Mouse (Mus musculus) forebrain, embryonic 15.5 days (tissue): ENCODE results near the gene Wdr19. TPM values are rescaled to one million over a fixed set of nuclear protein-coding genes. Genes with fewer than 3 reads are reported as not detected.

ENCODE experiments used
- ATAC-seq: fragments of 200-750 bp; cut with Nextera tagmentation; replicated peaks from 2 replicates; pipeline ENCODE4 v1.8.0; 2017; ENCODE audit warnings: mild to moderate bottlenecking, moderate TSS enrichment, moderate library complexity
- H3K27ac ChIP-seq: fragments of 300-500 bp; sonication (generic); replicated peaks from 2 replicates; pipeline ENCODE4 v1.5.1; 2015; ENCODE audit warnings: mild to moderate bottlenecking, inconsistent platforms
- H3K27me3 ChIP-seq: fragments of 300-500 bp; sonication (generic); 2 replicates; pipeline ENCODE4 v1.6.1; 2015; ENCODE audit warnings: inconsistent platforms
- H3K36me3 ChIP-seq: fragments of 300-500 bp; sonication (generic); 2 replicates; pipeline ENCODE4 v1.6.1; 2015; ENCODE audit warnings: mild to moderate bottlenecking, inconsistent platforms
- H3K4me1 ChIP-seq: fragments of 300-500 bp; sonication (generic); 2 replicates; pipeline ENCODE4 v1.6.1; 2015; ENCODE audit warnings: inconsistent platforms
- H3K4me2 ChIP-seq: fragments of 300-500 bp; sonication (generic); replicated peaks from 2 replicates; pipeline ENCODE4 v1.6.1; 2015; ENCODE audit warnings: mild to moderate bottlenecking, inconsistent platforms
- H3K4me3 ChIP-seq: fragments of 300-500 bp; sonication (generic); 2 replicates; pipeline ENCODE4 v1.5.1; 2015; ENCODE audit warnings: mild to moderate bottlenecking, inconsistent platforms
- H3K9ac ChIP-seq: fragments of 300-500 bp; sonication (generic); replicated peaks from 2 replicates; pipeline ENCODE4 v1.6.1; 2015; ENCODE audit warnings: mild to moderate bottlenecking, inconsistent platforms
- H3K9me3 ChIP-seq: fragments of 300-500 bp; sonication (generic); 2 replicates; pipeline ENCODE4 v1.6.1; 2016; ENCODE audit warnings: inconsistent platforms
- WGBS: fragments of 180-500 bp; shearing (Covaris S2); methylation state at CpG from one replicate; pipeline ENCODE4 v1.1.7; 2015; ENCODE audit warnings: mixed read lengths; 5-methylcytosine and 5-hydroxymethylcytosine counted together
- polyA plus RNA-seq: library from polyadenylated mRNA; unstranded; fragments of >200 nt; fragmentation: Nextera tagmentation; extraction: Ambion mirVana; gene quantifications from 2 replicates; pipeline ENCODE4 v1.2.1, GENCODE M21; 2015

Wdr19 gene
- polyA plus RNA-seq: 10.4 and 12.0 TPM in 2 replicates

DNA sequence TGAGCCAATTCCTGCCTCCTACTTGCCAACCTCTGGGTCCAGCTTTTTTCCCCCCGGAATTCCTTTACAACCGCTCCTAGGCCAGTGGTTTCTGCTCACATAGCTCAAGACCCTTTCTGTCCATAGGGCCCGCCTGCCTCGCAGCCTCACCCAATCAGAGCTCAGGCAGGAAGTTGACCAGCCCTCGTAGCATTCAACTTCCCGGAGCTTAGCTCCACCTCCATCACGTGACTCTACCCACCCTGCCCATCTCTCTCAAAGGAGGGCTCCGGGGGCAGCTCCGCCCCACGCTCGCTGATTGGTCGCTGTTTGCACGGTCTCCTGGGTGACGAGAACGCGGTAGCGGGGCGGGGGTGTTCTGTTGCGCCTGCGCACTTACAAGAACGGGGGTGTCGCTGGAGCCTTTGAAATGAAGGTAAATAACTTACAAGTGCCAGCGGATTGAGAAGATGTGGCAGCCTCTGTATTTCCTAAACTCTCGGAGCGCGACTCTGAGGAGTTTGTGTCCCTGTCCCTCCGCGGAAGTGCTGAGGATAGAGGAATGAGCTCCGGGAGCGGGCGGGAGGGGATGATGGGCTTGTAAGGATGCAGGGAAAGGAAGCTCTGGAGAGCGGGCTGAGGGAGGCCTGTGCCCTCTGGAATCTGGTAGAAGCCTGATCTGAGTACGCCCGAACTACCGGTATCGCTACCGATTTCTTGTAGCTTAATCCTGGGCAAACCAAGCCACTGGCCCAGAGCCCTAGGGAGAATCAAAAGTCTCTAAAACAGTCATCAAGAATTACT, at the start of gene Wdr19:
Gene Wdr19 (plus strand): TSS at position 351 of the 783 bp plus-strand sequence.
- Histone ChIP-seq H3K27ac (peak within 1 kb of the TSS; percentile 77), H3K4me1 (peaks cover 13% of the 10 kb centered on the region), H3K9me3 (no peaks in the 10 kb centered on the region), H3K9ac (peak within 1 kb of the TSS; percentile 65), H3K4me2 (peak within 1 kb of the TSS; percentile 75), H3K27me3 (no peaks in the 10 kb centered on the region), H3K4me3 (peak within 1 kb of the TSS; percentile 59), H3K36me3 (no peaks in the 10 kb centered on the region)
- WGBS: under 1% methylated on average over 37 of the region's 37 CpGs
- peak; percentile 100 for ATAC-seq

DNA sequence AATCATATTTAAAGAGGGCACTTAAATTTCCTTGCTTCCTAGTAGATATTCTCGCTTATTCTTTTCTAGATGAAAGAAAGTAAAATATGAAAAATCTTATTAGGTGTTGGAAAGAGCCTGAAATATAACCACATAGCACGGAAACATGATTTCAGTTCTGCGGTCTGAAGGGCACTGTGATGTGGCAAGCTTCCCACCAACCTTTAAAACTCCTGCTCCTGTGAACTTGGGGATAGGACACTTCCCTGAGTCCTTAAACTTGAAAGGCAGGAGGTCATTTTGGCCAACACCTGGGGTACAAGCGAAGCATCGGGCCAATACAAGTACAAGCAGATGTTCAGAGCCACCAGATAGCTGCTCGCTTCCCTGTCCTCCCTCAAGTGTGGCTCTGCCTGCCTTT, 49.8 kb upstream of the Wdr19 start:
- Histone ChIP-seq H3K4me3 (no peak overlapping the region), H3K4me2 (no peak overlapping the region), H3K27ac (no peak overlapping the region), H3K4me1 (peaks cover 7% of the 10 kb centered on the region; the same call in 1 of the 2 replicates), H3K9me3 (no peaks in the 10 kb centered on the region), H3K36me3 (peaks cover 76% of the 10 kb centered on the region), H3K27me3 (no peaks in the 10 kb centered on the region), H3K9ac (no peak overlapping the region)
- 95% methylated on average over 6 of the region's 6 CpGs for WGBS
- ATAC-seq: no peak

GRCm38 (mm10) chr5:65150376-65150955, 49.0 kb upstream of the Wdr19 start:
- Histone ChIP-seq H3K9me3 (no peaks in the 10 kb centered on the region), H3K36me3 (peaks cover 72% of the 10 kb centered on the region), H3K9ac (no peak overlapping the region), H3K27me3 (no peaks in the 10 kb centered on the region), H3K4me3 (no peak overlapping the region), H3K27ac (no peak overlapping the region), H3K4me2 (no peak overlapping the region), H3K4me1 (0 out of 2 replicates have a peak, but pooled peaks cover 2% of the 10 kb centered on the region)
- WGBS: 90% methylated on average over 8 of the region's 8 CpGs
- ATAC-seq: no peak

- Histone ChIP-seq H3K4me3 (no peak overlapping the region), H3K4me2 (no peak overlapping the region), H3K36me3 (peaks cover 76% of the 10 kb centered on the region), H3K4me1 (no peaks in the 10 kb centered on the region), H3K9me3 (no peaks in the 10 kb centered on the region), H3K9ac (no peak overlapping the region), H3K27me3 (no peaks in the 10 kb centered on the region), H3K27ac (no peak overlapping the region)
- 96% methylated on average over 3 of the region's 3 CpGs for WGBS
- no peak for ATAC-seq
Observed at GRCm38 (mm10) chr5:65151276-65151675, 48.2 kb upstream of the Wdr19 start.

DNA sequence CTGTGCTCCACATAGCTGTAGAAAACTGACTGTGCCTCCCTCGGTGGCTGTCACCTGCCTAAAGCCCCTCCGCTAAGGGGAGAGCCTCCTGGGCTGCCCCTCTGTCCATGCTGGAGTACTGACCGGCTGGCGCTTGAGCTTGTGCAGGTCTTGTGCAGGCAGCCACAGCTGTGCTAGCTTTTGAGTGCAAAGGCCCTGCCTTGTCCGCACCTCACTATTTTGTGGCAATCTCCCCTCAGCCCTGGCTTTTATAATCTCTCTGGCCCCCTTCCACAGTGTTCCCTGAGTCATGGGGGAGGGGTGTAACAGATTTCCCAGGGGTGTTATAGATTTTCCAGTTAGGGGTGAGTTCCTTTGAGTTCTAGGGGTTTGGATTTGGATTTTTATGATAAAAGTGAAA, 47.7 kb upstream of the Wdr19 start:
- H3K9me3 ChIP-seq: no peaks in the 10 kb centered on the region
- H3K4me2 ChIP-seq: no peak overlapping the region
- ATAC-seq: no peak
- no peak overlapping the region for H3K27ac ChIP-seq
- peaks cover 77% of the 10 kb centered on the region for H3K36me3 ChIP-seq
- H3K4me1 ChIP-seq: no peaks in the 10 kb centered on the region
- no peak overlapping the region for H3K4me3 ChIP-seq
- no peak overlapping the region for H3K9ac ChIP-seq
- WGBS: 84% methylated on average over 5 of the region's 5 CpGs
- no peaks in the 10 kb centered on the region for H3K27me3 ChIP-seq

- WGBS: 91% methylated on average over 6 of the region's 6 CpGs
- Histone ChIP-seq H3K36me3 (peaks cover 58% of the 10 kb centered on the region), H3K27ac (no peak overlapping the region), H3K9ac (no peak overlapping the region), H3K9me3 (no peaks in the 10 kb centered on the region), H3K4me3 (no peak overlapping the region), H3K4me1 (no peaks in the 10 kb centered on the region), H3K4me2 (no peak overlapping the region), H3K27me3 (no peaks in the 10 kb centered on the region)
- no peak for ATAC-seq
Observed at GRCm38 (mm10) chr5:65154287-65154686, 45.2 kb upstream of the Wdr19 start.

DNA sequence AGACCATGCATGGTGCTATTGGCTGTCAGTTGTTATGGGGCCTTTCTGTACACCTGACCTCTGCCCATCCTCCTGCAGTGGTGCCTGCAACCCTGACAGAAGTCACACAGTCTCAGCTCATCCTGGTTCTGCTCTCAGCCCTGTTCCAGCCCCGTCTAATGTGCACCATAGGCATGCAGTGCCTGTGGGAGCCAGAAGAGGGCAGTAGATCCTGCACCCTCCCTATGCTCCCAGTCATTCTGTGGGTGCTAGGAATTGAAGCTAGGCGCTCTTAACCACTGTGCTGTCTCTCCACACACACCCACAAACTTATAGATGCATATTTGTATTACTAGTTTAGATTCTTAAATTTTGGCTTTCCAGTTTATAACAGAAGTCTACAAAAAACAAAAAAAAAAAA, 42.6 kb upstream of the Wdr19 start:
- peaks cover 56% of the 10 kb centered on the region for H3K36me3 ChIP-seq

GRCm38 (mm10) chr5:65157412-65158381, 41.8 kb upstream of the Wdr19 start:
- H3K4me3 ChIP-seq: no peak overlapping the region
- no peak overlapping the region for H3K9ac ChIP-seq
- H3K36me3 ChIP-seq: peaks cover 56% of the 10 kb centered on the region
- H3K4me2 ChIP-seq: no peak overlapping the region
- no peaks in the 10 kb centered on the region for H3K27me3 ChIP-seq
- H3K9me3 ChIP-seq: no peaks in the 10 kb centered on the region
- H3K27ac ChIP-seq: no peak overlapping the region
- 80% methylated on average over 22 of the region's 22 CpGs for WGBS
- no peak for ATAC-seq
- no peaks in the 10 kb centered on the region for H3K4me1 ChIP-seq

More for the DNA sequence above, 42.6 kb upstream of the Wdr19 start:
- no peak overlapping the region for H3K4me3 ChIP-seq
- H3K4me1 ChIP-seq: no peaks in the 10 kb centered on the region
- H3K9ac ChIP-seq: no peak overlapping the region
- no peak for ATAC-seq
- 59% methylated on average over 2 of the region's 2 CpGs for WGBS
- H3K4me2 ChIP-seq: no peak overlapping the region
- no peak overlapping the region for H3K27ac ChIP-seq
- H3K27me3 ChIP-seq: no peaks in the 10 kb centered on the region
- H3K9me3 ChIP-seq: no peaks in the 10 kb centered on the region

DNA sequence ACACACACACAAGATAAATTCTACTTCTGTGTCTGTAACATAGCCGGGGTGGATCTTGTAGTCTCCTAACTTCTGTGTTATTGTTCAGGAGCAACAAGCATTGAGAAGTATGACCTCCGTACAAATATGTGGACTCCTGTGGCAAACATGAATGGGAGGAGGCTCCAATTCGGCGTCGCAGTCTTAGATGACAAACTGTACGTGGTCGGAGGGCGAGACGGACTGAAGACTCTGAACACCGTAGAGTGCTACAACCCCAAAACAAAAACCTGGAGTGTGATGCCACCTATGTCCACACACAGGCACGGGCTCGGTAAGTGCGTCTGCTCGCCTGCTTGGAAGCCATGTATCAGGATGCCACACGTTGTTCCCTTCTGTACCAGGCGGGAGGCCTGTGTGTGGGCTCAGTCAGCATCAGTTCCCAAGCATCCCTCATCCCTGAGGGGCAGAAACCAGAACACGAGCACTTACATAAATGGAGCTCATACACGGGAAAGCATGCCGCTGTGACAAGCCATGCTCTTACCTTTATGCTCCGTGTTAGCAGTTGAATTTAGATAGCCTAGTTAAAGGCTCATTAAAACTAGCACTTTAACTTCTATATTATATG, 40.7 kb upstream of the Wdr19 start:
- ATAC-seq: no peak
- peaks cover 60% of the 10 kb centered on the region for H3K36me3 ChIP-seq

GRCm38 (mm10) chr5:65163001-65163400, 36.5 kb upstream of the Wdr19 start:
- H3K9me3 ChIP-seq: no peaks in the 10 kb centered on the region
- no peak overlapping the region for H3K4me2 ChIP-seq
- H3K4me3 ChIP-seq: no peak overlapping the region
- WGBS: 83% methylated on average over 5 of the region's 5 CpGs
- H3K4me1 ChIP-seq: no peaks in the 10 kb centered on the region
- peaks cover 64% of the 10 kb centered on the region for H3K36me3 ChIP-seq
- H3K27me3 ChIP-seq: no peaks in the 10 kb centered on the region
- H3K9ac ChIP-seq: no peak overlapping the region
- no peak overlapping the region for H3K27ac ChIP-seq
- ATAC-seq: no peak

More for the DNA sequence above, 40.7 kb upstream of the Wdr19 start:
- no peak overlapping the region for H3K4me2 ChIP-seq
- no peak overlapping the region for H3K9ac ChIP-seq
- H3K4me3 ChIP-seq: no peak overlapping the region
- H3K27ac ChIP-seq: no peak overlapping the region
- H3K27me3 ChIP-seq: no peaks in the 10 kb centered on the region
- WGBS: 90% methylated on average over 20 of the region's 20 CpGs
- no peaks in the 10 kb centered on the region for H3K9me3 ChIP-seq
- no peaks in the 10 kb centered on the region for H3K4me1 ChIP-seq

DNA sequence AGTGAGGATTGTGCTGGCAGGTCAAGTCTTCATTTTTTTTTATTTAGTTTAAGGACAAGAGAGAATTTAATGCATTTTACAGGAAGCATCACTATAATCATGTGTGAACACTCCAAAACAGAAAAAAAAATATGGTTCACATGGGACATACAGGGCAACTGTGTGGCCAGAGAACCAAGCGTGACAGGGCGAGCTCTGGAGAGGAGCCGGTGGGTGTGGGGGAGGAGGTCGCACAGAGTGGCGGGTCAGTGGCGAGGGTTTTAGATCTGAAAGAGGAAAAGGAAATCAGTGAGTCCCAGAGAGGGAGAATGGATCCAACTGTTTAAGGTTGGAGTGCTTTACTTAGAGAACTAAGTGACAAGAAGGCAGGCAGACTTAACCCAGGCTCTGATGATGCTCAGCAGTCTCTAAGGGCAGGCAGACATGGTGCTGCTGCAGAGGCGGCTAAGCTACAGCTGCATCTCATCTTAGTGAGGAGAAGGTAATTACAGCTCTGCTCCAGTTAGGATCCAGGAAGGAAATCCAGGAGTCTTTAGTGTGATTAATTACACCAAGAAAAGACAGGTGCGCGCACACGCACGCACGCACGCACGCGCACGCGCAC, 35.9 kb upstream of the Wdr19 start:
- Histone ChIP-seq H3K27ac (0 out of 2 replicates have a peak overlapping the region, but pooled peaks have one; percentile 5), H3K9me3 (no peaks in the 10 kb centered on the region), H3K36me3 (peaks cover 64% of the 10 kb centered on the region), H3K4me3 (no peak overlapping the region), H3K4me1 (no peaks in the 10 kb centered on the region), H3K9ac (no peak overlapping the region), H3K27me3 (no peaks in the 10 kb centered on the region), H3K4me2 (no peak overlapping the region)
- WGBS: 92% methylated on average over 17 of the region's 17 CpGs
- ATAC-seq: no peak
